Mouse (Mus musculus): ENCODE results near the gene Dtx3.

The Dtx3 gene

DNA sequence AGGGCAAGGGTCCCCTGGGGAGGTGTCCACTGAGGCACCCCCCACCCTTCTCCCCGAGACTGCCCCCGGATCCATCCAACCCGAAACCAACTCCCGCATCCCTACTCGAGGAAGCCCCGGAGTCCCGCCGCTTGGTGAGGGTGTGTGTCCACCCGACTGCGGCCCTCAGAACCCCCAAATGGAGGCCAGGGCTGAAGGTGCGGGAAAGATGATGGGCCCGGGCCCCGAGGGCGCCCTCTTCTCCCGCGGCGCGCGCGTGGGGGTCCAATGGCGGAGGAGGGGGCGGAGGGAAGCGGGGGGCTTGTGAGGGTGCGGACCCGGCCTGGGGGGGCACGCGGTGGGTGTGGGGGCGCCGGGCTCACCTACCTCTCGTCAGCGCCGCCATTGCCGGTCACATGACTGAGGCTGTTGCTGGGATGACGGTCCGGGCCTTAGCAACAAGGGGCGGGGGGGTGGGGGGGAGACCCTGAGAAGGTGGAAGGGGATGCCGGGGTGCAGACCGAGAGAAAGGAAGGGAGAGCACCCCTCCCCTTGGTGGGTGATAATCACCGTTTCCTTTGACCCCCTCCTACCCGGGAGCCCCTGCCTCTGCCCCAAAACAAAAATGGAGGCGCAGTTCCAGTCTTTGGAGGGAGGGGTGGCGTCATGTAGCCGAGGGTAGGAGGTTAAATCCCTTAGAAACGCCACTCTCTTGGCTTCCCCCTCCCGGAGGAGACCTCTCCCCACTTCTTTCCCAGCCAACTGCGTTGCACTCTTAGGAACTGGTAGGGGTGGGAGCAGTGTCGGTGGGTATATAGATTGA, at the start of gene Dtx3:
Dtx3 (minus strand) TSS at position 401 of the 802 bp plus-strand sequence.
- DNase-seq (ENCODE audit: low spot score): no peak

DNA sequence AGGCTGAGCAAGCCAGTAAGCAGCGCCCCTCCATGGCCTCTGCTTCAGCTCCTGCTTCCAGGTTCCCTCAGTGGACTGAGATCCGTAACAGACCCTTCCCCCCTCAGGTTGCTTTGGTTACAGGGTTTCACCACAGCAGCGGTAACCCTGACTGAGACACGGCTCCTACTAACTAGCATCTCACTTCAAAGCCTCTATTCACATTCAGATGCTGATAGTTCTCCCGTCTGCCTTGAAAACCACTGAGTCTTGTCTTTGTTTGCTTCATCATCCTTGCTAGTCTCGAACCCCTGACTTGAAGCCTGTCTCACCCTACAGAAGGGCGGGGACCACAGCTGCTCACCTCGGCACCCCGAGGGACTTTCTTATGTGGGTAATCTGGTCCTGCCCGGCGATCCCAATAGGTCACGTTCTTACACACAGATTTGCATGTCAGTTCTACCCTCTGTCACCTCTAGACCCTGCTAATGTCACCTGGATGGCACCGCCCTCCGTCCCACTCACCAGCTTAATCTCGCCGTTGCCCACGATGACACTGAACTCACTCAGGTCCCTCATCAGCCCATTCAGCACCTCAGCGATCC, 42.8 kb upstream of the Dtx3 start:
- no peak for DNase-seq (ENCODE audit: low spot score)

DNA sequence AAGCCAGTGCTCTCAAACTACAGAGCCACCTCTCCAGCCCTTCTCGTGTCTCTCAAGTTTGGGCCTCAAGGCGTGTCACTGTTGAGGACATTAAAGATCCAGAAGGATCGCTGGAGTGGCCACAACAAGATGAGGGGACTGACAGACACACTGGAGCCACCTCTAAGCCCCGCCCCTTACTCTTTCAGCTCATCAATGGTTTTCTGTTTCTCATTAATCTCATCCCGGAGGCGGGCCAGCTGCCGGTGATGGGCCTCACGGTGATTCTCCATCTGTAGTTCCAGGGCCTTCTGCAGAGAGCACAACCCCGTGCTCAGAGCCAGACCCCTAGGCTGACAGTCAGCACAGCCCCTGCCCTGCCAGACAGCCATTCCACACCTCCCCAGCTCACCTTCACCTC, 41.0 kb upstream of the Dtx3 start:
- no peak for DNase-seq (ENCODE audit: low spot score)

DNA sequence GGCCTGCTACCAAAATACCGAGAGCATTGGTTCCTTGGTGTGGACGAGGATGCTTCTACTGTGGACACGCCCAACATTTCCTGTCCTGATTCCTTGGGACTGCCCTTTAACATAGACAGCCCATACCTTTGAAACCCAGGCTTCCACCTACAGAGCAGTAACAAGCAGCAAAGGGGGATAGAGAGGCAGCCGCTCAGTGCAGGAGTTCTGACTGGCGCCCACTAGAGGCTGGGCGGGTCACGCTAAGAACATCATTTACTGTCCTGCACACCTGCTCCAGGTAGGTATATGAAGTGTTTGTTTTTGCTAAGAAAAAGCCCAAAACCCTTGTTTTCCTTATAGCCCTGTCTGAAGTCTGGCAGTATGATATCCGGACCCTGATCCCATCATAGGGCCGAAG, 37.6 kb upstream of the Dtx3 start:
- DNase-seq (ENCODE audit: low spot score): no peak

DNA sequence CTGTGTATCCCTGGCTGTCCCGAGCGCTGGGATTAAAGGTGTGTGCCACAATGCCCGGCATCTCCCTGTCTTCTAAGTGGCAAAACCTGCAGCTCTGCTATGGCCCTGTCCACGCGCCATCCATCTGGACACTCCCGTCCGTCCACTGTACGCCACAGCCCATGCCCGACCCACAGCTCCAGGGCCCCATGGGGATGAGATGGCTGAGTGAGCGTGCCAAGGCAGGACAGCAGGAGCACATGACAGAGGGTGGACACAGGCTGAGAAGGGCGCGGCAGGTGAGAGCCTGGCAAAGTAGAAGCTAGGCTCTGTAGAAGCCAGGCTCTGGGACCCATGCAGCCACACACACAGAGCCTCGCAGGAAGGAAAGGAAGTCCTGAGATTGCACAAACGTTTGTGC, 36.2 kb upstream of the Dtx3 start:
- no peak for DNase-seq (ENCODE audit: low spot score)

DNA sequence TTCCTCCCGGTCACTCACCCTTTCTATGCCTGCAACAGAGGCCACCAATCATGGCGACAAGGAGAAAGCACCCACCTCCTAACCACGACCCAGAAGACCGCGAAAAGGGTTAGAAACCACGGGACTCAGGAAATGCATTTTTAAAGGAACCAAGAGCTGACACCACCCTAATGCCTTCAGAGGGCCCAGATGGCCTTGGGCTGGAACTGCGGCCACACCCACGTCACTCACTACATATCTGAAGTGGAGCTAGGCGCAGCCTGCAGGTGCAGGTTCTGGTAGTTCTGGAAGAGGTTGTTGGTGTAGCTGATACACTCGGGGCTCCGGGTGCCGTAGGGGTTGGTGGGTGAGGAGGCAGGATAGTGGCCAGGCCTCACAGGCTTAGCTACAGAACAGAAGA, 35.2 kb upstream of the Dtx3 start:
- no peak for DNase-seq (ENCODE audit: low spot score)

DNA sequence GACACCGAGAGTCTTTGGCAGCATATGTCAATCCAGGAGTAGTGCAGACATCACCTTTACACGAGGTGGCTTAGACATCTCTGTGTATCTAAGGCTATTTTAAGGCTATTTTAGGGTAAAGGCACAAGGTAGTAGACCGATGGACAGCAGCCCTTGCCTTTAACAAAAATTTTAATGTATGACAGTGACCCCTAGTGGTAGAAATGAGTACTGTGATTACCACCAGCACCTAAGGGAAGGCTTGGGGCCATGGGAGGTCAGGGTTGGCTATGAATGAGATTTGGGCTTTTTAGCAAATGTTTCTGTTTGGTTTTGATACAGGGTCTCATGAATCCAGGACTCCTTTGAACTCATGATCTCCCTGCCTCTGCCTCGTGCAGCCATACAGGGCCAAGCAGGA, 33.4 kb upstream of the Dtx3 start:
- peak; percentile 85 for DNase-seq (ENCODE audit: low spot score)

DNA sequence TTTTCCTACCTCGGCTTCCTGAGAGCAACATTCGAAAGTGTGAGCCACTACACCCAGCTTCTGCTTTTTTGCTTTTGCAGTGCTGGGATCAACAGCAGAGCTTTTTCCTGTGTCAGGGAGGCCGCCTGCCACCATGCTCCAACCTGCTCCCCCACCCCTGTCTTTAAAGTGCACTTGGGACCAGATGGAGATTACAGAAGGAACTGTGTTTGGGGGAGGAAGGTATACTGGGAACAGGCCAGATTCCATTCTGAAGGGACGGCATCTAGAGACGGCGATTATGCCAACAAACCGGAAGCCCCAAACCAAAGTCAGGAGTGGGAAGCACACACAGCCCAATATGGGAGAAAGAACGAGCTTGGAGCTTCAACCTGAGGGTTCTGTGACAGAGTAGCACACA, 31.6 kb upstream of the Dtx3 start:
- no peak for DNase-seq (ENCODE audit: low spot score)

DNA sequence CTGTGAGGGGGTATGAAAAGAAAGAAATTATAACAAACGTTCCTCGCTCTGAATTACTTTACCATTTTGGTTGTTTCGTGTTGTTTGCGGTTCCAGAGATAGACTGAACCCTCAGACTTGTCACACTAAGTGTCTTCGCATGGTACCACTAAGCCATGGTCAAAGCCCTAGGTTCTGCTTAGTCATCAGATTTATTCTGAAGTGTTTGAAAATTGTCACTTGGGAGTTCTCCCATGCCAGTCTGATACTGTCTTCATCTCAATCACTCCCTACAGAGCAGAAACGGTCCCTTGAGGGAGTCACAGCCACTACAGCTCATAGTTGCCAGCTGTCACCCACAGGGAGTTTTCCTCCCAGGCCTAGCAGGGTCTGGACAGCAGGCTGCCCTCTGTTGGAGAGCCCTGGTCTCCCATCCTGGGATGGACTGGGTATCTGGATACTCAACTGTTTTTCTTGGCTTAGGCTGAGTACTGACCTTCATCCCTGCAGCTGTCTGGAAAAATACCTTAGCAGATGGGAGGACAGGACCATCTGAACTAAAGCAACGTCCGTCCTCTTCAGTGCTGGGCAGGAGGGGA, 30.9 kb upstream of the Dtx3 start:
- no peak for DNase-seq (ENCODE audit: low spot score)

DNA sequence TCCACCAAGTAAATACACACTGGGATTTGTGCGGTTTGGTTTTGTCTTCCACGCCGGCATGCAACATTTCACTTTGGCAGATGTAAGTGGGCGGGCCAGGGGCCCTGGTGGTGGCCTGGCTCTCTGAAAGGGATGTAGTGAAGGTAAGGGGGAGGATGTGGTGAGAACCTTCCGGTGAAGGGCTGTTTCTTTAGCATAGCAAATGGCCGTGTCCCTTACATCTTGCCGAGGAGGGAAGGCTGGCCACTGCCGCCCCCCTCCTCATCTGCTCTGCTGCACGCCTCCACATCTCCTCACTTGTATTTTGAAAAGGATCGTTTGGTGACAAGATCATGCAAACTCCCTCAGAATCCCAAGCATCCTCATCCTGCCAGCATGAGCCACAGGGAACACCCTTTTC, 30.2 kb upstream of the Dtx3 start:
- DNase-seq (ENCODE audit: low spot score): no peak

DNA sequence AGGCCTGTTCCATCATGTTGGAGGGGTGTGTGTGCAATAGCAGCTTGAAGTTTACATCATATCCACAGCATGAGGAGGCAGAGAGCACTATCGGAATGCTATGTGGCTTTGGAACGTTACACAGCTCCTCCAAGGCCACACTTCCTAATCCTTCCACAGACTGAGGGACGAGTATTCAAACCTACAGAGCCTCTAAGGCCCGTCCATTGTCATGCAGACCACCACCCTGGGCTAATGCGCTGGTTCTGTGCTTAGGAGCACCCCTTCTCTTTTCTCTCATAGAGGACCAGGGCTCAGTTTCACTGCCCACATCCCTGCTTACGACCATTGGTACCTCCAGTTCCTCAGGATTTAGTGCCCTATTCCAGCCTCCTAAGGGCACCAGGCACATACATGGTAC, 29.7 kb upstream of the Dtx3 start:
- DNase-seq (ENCODE audit: low spot score): no peak

DNA sequence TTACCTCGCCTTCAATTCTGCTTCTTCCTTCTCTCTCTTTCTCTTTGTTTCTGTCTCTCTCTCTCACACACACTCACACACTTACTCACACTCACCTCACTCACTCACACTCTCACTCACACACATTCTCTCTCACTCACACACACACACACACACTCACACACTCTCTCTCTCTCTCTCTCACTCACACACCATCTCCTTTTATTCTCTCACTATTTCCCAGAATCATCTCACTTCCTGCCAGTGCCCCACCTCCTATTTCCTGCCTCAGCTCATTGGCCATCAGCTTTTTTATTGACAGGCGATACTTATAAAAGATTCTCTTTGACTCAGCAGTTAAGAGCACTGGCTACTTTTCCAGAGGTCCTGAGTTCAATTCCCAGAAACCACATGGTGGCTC, 22.8 kb upstream of the Dtx3 start:
- no peak for DNase-seq (ENCODE audit: low spot score)

DNA sequence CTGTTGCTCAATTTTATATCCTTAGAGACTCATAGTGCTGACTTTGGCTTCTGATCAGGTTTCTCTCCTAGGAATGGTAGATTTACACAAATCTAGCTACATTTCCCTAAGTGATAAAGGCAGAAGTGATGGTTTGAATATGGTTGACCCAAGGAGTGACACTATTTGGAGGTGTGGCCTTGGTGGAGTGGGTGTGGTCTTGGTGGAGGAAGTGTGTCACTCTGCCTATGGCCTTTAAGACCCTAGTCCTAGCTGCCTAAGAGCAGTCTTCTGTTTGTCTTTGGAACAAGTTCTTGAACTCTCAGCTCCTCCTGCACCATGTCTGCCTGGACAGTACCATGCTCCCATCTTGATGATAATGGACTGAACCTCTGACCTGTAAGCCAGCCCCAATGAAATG, 21.6 kb upstream of the Dtx3 start:
- DNase-seq (ENCODE audit: low spot score): no peak

DNA sequence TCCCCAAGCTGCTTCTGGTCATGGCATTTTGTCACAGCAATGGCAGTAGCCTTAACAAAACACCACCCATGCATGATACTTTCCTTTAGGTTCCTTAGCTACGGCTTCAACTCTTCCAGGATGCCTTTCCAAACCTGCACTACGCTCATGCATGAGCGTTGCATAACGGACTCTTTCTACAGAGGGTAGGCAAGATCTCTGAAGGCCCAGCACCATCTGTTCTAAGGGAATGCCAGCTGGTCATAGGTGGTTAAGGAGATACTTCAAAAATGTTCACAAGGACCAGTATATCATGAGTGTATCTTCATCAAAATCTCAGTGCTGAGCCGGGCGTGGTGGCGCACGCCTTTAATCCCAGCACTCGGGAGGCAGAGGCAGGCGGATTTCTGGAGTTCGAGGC, 20.9 kb upstream of the Dtx3 start:
- DNase-seq (ENCODE audit: low spot score): no peak

DNA sequence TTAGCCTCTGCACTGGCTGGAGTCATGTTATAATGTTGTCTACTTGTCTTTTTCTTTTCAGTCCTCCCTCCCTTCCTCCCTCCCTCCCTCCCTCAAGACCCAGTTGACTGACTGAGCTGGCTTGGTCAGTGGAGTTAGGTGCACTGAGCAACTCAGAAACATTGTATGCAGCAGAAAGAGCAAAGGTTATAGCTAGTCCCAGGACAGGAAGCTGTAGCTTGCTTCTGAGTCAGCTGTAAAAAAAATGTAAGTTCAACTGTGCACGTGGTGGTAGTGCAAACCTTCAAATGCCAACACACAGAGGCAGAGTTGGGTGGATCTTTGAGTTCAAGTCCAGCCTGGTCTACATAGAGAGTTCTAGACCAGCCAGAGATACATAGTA, 18.9 kb upstream of the Dtx3 start:
- DNase-seq (ENCODE audit: low spot score): no peak

DNA sequence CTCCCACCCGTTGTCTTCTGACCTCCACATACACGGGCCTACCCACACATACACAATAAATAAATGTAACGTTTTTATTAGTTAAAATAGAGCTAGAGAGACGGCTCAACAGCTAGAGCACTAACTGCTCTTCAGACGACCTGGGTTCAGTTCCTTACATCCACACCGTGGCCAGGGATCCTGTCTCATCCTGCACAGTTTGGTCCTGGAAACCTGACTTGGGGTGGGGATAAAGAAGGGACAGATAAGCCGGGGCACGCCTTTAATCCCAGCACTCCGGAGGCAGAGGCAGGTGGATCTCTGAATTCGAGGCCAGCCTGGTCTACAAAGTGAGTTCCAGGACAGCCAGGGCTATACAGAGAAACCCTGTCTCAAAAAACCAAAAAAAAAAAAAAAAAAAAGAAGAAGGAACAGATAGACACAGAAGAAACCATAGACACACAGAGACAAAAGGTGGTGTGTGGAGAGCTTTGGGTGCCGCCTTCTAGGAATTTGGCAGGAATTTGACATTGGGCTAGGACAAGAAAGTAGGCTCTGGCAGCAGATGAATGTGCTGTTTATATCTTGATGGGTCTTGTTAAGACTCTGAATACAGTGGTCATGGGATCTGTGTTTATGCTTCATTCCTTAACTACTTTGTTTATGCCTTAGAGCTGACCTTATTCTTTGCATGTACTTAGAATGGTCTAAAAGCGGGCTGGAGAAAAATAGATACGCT, 18.3 kb upstream of the Dtx3 start:
- no peak for DNase-seq (ENCODE audit: low spot score)

DNA sequence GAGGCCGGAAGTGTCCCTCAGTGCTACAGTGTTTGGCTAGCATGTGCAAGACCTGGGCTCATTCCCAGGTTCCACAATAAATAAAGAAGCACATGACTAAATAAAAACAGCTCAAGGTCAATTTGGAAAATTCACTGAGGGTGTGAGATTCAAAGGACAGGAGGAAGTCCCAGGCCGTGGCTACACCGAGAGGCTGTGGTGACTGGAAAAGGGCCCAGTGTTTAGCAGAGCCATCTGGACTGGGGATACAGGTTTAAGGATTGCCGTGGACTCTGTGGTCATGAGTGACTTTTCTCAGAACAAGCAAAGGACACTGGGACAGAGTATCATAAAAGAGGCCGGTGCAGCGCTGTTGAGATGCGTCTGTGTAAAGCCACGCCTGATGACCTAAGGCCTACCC, 17.7 kb upstream of the Dtx3 start:
- DNase-seq (ENCODE audit: low spot score): no peak

DNA sequence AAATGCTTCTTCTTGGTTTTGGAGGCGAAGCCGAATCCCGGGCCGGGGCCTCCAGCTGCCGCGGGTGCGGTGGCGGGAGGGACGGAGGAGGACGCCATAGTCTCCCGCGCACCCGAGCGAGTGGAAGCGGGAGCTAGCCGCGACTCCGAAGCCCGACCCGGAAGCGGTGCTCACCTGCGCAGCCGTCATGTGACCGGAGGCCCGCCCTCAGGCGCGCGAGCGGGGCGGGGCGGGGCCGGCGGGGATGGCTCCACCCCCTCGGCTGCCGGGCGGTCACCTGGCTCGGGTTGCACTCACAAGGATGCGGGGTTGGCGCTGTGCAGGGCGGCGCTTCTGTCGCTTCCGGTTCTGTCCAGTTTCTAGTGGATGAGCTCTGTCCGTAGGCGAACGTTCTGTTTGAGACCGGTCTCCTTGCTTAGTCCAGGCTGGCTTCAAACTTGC, 15.9 kb upstream of the Dtx3 start, which contains the start of gene Pip4k2c:
Pip4k2c (minus strand) TSS at position 172 of the 441 bp plus-strand sequence.
- peak; percentile 92 for DNase-seq (ENCODE audit: low spot score)

DNA sequence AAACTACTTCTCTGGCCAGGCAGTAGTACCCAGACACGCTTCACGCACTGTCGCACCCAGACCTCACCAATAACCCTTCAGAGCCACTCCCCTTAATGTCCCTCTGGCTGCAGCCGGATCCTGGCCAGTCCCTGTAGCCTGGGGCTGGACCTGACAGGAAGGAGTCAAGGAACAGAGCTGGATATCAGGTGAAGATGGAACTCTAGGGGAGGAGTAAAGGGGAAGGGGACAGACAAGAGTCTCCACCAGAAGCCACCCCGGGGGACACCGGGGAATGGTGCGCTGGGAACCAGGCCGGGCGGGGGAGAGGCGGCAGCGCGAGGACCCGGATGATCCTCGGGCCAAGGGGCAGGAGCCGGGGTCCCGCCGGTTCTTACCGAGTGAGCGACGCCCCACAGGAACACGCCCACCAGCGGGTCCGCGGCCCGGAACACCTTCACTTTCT, 15.5 kb upstream of the Dtx3 start:
- peak; percentile 43 for DNase-seq (ENCODE audit: low spot score)

DNA sequence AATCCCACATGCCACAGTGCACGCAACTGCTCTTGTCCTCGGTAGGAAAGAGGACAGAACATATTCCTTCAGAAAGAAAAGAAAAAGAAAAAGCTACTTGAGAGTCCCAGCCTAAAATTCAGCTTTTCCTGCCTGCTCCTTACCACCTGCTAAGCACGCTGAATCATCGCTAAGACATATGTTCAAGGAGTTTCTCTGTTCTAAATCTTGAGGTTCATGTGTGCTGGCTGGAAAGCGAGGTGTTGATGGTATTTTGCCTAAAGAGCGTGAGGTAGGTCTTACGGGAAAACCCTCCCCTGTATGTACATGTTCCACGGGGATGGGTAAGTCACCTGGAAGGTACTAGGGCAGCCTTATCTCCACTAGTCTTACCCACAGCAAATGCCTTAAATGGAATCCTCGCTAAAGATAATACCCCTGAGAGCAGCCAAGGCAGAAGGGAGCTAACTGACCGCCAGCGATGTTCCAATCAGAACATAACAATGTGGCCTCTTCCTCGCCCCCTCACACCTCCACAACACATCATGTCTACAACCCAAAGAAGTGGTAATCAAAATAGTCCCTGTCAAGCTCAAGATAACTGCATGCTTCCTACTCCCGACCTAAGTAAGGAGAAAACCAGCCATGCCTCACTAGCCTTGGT, 14.5 kb upstream of the Dtx3 start:
- no peak for DNase-seq (ENCODE audit: low spot score)

DNA sequence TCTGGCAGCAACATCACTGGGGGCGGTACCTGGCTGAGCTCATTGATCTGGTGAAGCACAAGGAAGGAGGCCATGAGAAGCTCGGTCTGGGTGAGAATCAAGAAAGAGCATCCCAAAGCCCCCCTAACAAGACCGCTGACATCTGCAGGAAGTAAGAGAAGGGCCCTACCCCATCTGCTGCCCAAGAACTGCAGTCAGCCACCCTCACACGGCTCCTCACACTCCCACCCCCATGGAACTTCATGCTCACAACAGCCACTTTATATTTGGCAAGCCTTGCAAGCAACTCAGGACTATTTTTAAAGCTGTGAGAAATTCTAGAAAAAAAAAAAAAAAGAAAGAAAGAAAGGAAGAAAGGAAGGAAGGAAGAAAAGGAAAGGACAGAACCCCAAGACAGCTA, 13.4 kb upstream of the Dtx3 start:
- DNase-seq (ENCODE audit: low spot score): no peak

DNA sequence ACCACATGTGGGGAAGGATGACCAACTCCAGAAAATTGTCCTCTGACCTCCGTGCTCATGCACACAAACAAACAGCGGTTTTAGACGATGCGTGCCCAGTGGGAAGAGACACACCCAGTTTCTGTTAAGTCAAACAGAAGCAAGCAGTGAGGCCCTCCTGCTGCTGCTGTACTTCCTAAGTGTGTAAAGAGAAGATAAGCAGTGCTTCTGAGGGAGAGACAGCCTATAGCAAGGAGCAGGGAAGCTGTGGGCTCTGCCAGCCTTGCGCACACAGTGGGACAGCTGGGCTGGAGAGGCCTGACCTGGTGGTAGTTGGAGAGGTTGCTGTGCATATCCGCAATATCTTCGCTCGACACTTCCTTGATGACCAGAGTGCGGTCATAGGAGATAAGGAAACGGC, 9.8 kb upstream of the Dtx3 start:
- no peak for DNase-seq (ENCODE audit: low spot score)

All from lung, postnatal 25 days (tissue).